Mouse (Mus musculus) spleen, adult 2 months (tissue): ENCODE measurements around the gene Ppt2. TPM values are rescaled to one million over a fixed set of nuclear protein-coding genes. Genes with fewer than 3 reads are reported as not detected.
A peak's percentile ranks its signal among the peaks of the same experiment; 100 is the strongest.

Source experiments
- DNase-seq, 2 experiments: peaks; one replicate each; pipeline versions ENCODE4 v3.0.0 to v3.0.0-alpha.2; 2012 to 2021; ENCODE audit warnings: low spot score in 2 of 2, low read depth in 1 of 2
- H3K27ac ChIP-seq: fragments of 200-500 bp; 2 replicates; pipeline ENCODE4 v1.5.1; 2012; ENCODE audit warnings: low read length, inconsistent platforms; ENCODE audit not compliant: insufficient read depth
- H3K27me3 ChIP-seq: fragments of 200-500 bp; 2 replicates; pipeline ENCODE4 v1.6.1; 2012; ENCODE audit warnings: mild to moderate bottlenecking, moderate library complexity, low read length, inconsistent platforms; ENCODE audit not compliant: control insufficient read depth, insufficient read depth
- H3K36me3 ChIP-seq: fragments of 200-500 bp; 2 replicates; pipeline ENCODE4 v1.6.1; 2012; ENCODE audit warnings: mild to moderate bottlenecking, low read length, inconsistent platforms; ENCODE audit not compliant: control insufficient read depth, insufficient read depth
- H3K4me1 ChIP-seq: fragments of 200-500 bp; 2 replicates; pipeline ENCODE4 v1.6.1; 2011; ENCODE audit warnings: inconsistent platforms; ENCODE audit not compliant: control insufficient read depth, insufficient read depth, insufficient read length
- H3K4me3 ChIP-seq: fragments of 200-500 bp; 2 replicates; pipeline ENCODE4 v1.5.1; 2011; ENCODE audit warnings: mild to moderate bottlenecking, inconsistent platforms; ENCODE audit not compliant: insufficient read depth, insufficient read length; ENCODE audit errors: extremely low read depth
- CTCF ChIP-seq: fragments of 200-500 bp; IDR thresholded peaks from 2 replicates; pipeline ENCODE4 v1.5.1; 2011; ENCODE audit warnings: mild to moderate bottlenecking, inconsistent platforms; ENCODE audit not compliant: insufficient read depth, insufficient read length, insufficient replicate concordance; ENCODE audit errors: extremely low read depth
- POLR2A ChIP-seq: fragments of 200-500 bp; IDR thresholded peaks from 2 replicates; pipeline ENCODE4 v1.6.1; 2011; ENCODE audit warnings: low read depth, low read length, inconsistent platforms
- WGBS: fragments of 180-500 bp; shearing (Covaris S2); methylation state at CpG from one replicate; pipeline ENCODE4 v1.1.7; 2018; 5-methylcytosine and 5-hydroxymethylcytosine counted together
- polyA plus RNA-seq: library from polyadenylated mRNA; depleted of rRNA; stranded (reverse); fragments of >200 nt; gene quantifications from 2 replicates; pipeline ENCODE4 v1.2.3, GENCODE M21; 2012

The Ppt2 gene
- polyA plus RNA-seq, 1 experiment, result 36.3 TPM

GRCm38 (mm10) chr17:34585121-34585520, 43.2 kb downstream of the Ppt2 start:
- Histone ChIP-seq H3K27me3 (no peaks in the 10 kb centered on the region), H3K4me3 (no peak overlapping the region), H3K27ac (no peak overlapping the region), H3K36me3 (no peaks in the 10 kb centered on the region), H3K4me1 (peaks cover 9% of the 10 kb centered on the region; the same call in 1 of the 2 replicates)
- TF ChIP-seq POLR2A (no peak), CTCF (no peak)
- WGBS, result 96% methylated on average over 8 of the region's 8 CpGs
- DNase-seq, result no peak

- H3K27me3 ChIP-seq, result no peaks in the 10 kb centered on the region
- TF ChIP-seq CTCF, result no peak
- no peak for DNase-seq
- H3K36me3 ChIP-seq, result no peaks in the 10 kb centered on the region
- WGBS, result 97% methylated on average over 8 of the region's 8 CpGs
- H3K27ac ChIP-seq, result no peak overlapping the region
- peaks cover 8% of the 10 kb centered on the region; the same call in 1 of the 2 replicates for H3K4me1 ChIP-seq
- H3K4me3 ChIP-seq, result no peak overlapping the region
Measured at GRCm38 (mm10) chr17:34583819-34584218, 44.5 kb downstream of the Ppt2 start.

- DNase-seq, result no peak
- no peak overlapping the region for H3K27ac ChIP-seq
- peaks cover 5% of the 10 kb centered on the region; the same call in 1 of the 2 replicates for H3K4me1 ChIP-seq
- 79% methylated on average over 7 of the region's 7 CpGs for WGBS
- no peaks in the 10 kb centered on the region for H3K27me3 ChIP-seq
- TF ChIP-seq CTCF (no peak), POLR2A (no peak)
- H3K36me3 ChIP-seq, result no peaks in the 10 kb centered on the region
- H3K4me3 ChIP-seq, result no peak overlapping the region
Measured at GRCm38 (mm10) chr17:34583397-34583796, 44.9 kb downstream of the Ppt2 start.

GRCm38 (mm10) chr17:34582528-34582927, 45.8 kb downstream of the Ppt2 start:
- H3K27me3 ChIP-seq, result no peaks in the 10 kb centered on the region
- H3K27ac ChIP-seq, result no peak overlapping the region
- no peak overlapping the region for H3K4me3 ChIP-seq
- H3K4me1 ChIP-seq, result peaks cover 3% of the 10 kb centered on the region; the same call in 1 of the 2 replicates
- no peak for TF ChIP-seq CTCF
- no peak for TF ChIP-seq POLR2A
- H3K36me3 ChIP-seq, result no peaks in the 10 kb centered on the region
- no peak for DNase-seq
- WGBS, result 92% methylated on average over 12 of the region's 12 CpGs

GRCm38 (mm10) chr17:34578070-34578469, 50.2 kb downstream of the Ppt2 start:
- peak overlapping the region; percentile 65 for H3K27ac ChIP-seq
- no peak for TF ChIP-seq CTCF
- no peak for TF ChIP-seq POLR2A
- no peaks in the 10 kb centered on the region for H3K27me3 ChIP-seq
- H3K36me3 ChIP-seq, result no peaks in the 10 kb centered on the region
- no peaks in the 10 kb centered on the region; the same call in 1 of the 2 replicates for H3K4me1 ChIP-seq
- H3K4me3 ChIP-seq, result no peak overlapping the region
- WGBS, result 80% methylated on average over 3 of the region's 3 CpGs
- DNase-seq, result peak; percentile 43 to 50

- 64% methylated on average over 5 of the region's 5 CpGs for WGBS
- TF ChIP-seq CTCF (no peak), POLR2A (no peak)
- Histone ChIP-seq H3K4me3 (no peak overlapping the region), H3K27me3 (no peaks in the 10 kb centered on the region), H3K36me3 (no peaks in the 10 kb centered on the region), H3K27ac (no peak overlapping the region), H3K4me1 (no peaks in the 10 kb centered on the region; the same call in 1 of the 2 replicates)
- no peak for DNase-seq
Measured at GRCm38 (mm10) chr17:34576577-34576976, 51.7 kb downstream of the Ppt2 start.

- H3K4me1 ChIP-seq, result no peaks in the 10 kb centered on the region; the same call in 1 of the 2 replicates
- H3K36me3 ChIP-seq, result no peaks in the 10 kb centered on the region
- no peak overlapping the region for H3K27ac ChIP-seq
- TF ChIP-seq CTCF, result no peak
- no peak for TF ChIP-seq POLR2A
- DNase-seq, result no peak
- no peaks in the 10 kb centered on the region for H3K27me3 ChIP-seq
- WGBS, result 76% methylated on average over 15 of the region's 15 CpGs
- no peak overlapping the region for H3K4me3 ChIP-seq
Measured at GRCm38 (mm10) chr17:34572361-34572760, 55.9 kb downstream of the Ppt2 start.
